In genomic region chr2:163058981-163059380, GRCm38 (mm10) we compare ENCODE assay signal across 13 mouse cellular contexts. TPM values are rescaled to one million over a fixed set of nuclear protein-coding genes. Genes with fewer than 3 reads are reported as not detected.
"Had no signal": no experiment of that assay in that cellular context is flagged by ENCODE, and none has a peak within 500 bp of the region (broad histone marks: within the 10 kb centered on the region; RNA-seq: fewer than 3 reads in every experiment).

No protein-coding gene starts in this region.

RNA-seq across cellular contexts. Expression of gene Gtsf1l, which starts 28.7 kb away (rescaled TPM):
- polyA plus RNA-seq: lung, adult 2 months; lung, embryonic 15.5 days; macrophage; midbrain, embryonic 12.5 days; midbrain, embryonic 14.5 days; midbrain, embryonic 16.5 days; myocyte; neural tube, embryonic 13.5 days; neural tube, embryonic 15.5 days; small intestine, adult 2 months; stomach, embryonic 14.5 days; stomach, embryonic 16.5 days; thymus, postnatal 0 days had no signal
